Mouse (Mus musculus) ES-E14 (cell line): ENCODE data around the gene Nol4l. TPM values are rescaled to one million over a fixed set of nuclear protein-coding genes. Genes with fewer than 3 reads are reported as not detected.

Experiments used
- DNase-seq: peaks from one replicate; pipeline ENCODE4 v3.0.0-alpha.2; 2013; ENCODE audit warnings: low read depth, low spot score
- H3K27ac ChIP-seq: 2 replicates; pipeline ENCODE4 v1.5.1; 2012; ENCODE audit warnings: low read depth, mild to moderate bottlenecking, low read length, moderate library complexity, mixed read lengths; ENCODE audit not compliant: poor library complexity, insufficient read depth, severe bottlenecking
- H3K36me3 ChIP-seq: 2 replicates; pipeline ENCODE4 v1.6.1; 2012; ENCODE audit warnings: mild to moderate bottlenecking, low read length, moderate library complexity, mixed read lengths; ENCODE audit not compliant: control insufficient read depth, poor library complexity, insufficient read depth, severe bottlenecking
- H3K4me1 ChIP-seq, 2 experiments: fragments of 150-350 bp in 1 of 2; sonication (generic) in 1 of 2; 2 replicates each; pipeline ENCODE4 v1.6.1; 2012; ENCODE audit warnings: low read length in 2 of 2, mild to moderate bottlenecking in 1 of 2, mixed read lengths in 1 of 2; ENCODE audit not compliant: control insufficient read depth in 2 of 2, insufficient read depth in 2 of 2, poor library complexity in 1 of 2
- H3K4me3 ChIP-seq, 2 experiments: fragments of 150-350 bp in 1 of 2; sonication (generic) in 1 of 2; 2 replicates each; pipeline ENCODE4 v1.5.1; 2012; ENCODE audit warnings: low read length in 2 of 2, low read depth in 1 of 2, mild to moderate bottlenecking in 1 of 2, mixed read lengths in 1 of 2; ENCODE audit not compliant: insufficient read depth in 1 of 2, poor library complexity in 1 of 2, severe bottlenecking in 1 of 2
- H3K9ac ChIP-seq: 2 replicates; pipeline ENCODE4 v1.6.1; 2012; ENCODE audit warnings: low read depth, mild to moderate bottlenecking, low read length, mixed read lengths; ENCODE audit not compliant: poor library complexity, insufficient read depth, severe bottlenecking
- H3K9me3 ChIP-seq: fragments of 150-350 bp; sonication (generic); 2 replicates; pipeline ENCODE4 v1.6.1; 2012; ENCODE audit warnings: low read depth, mild to moderate bottlenecking, low read length; ENCODE audit not compliant: control insufficient read depth, insufficient read depth
- CHD2 ChIP-seq: IDR thresholded peaks from 2 replicates; pipeline ENCODE4 v1.6.1; 2014; ENCODE audit warnings: mild to moderate bottlenecking, low read depth, low read length, inconsistent platforms
- HCFC1 ChIP-seq: IDR thresholded peaks from 2 replicates; pipeline ENCODE4 v1.6.1; 2012; ENCODE audit warnings: low read length, inconsistent platforms, borderline replicate concordance; ENCODE audit not compliant: insufficient read depth
- MAFK ChIP-seq: IDR thresholded peaks from 2 replicates; pipeline ENCODE4 v1.6.1; 2014; ENCODE audit warnings: mild to moderate bottlenecking, low read depth, low read length, inconsistent platforms; ENCODE audit not compliant: insufficient read depth
- ZC3H11A ChIP-seq: IDR thresholded peaks from 2 replicates; pipeline ENCODE4 v1.6.1; 2012; ENCODE audit warnings: low read depth, mild to moderate bottlenecking, inconsistent platforms, low read length, borderline replicate concordance
- ZNF384 ChIP-seq: IDR thresholded peaks from 2 replicates; pipeline ENCODE4 v1.6.1; 2012; ENCODE audit warnings: low read depth, low read length, inconsistent platforms
- in situ Hi-C, 2 experiments: fragments of 600-800 bp; cut with MboI; formaldehyde crosslinking; loops; one replicate each; pipeline ENCODE4 v1.15.1; 2025; ENCODE audit warnings: low sequenced_read_pairs in 2 of 2, inconsistent platforms in 1 of 2; ENCODE audit not compliant: unreplicated experiment in 2 of 2
- total RNA-seq: library from RNA; depleted of rRNA; stranded (reverse); fragments of 300-350 nt; gene quantifications from 2 replicates; pipeline ENCODE4 v1.2.3, GENCODE M21; 2012

The Nol4l gene
- total RNA-seq, 1 experiment: 3.8 TPM

GRCm38 (mm10) chr2:153417841-153418240 lies 111.9 kb downstream of the Nol4l start:
- Histone ChIP-seq H3K27ac (no peak overlapping the region), H3K4me3 (no peak overlapping the region), H3K36me3 (peaks cover 13% of the 10 kb centered on the region; the same call in 1 of the 2 replicates), H3K9me3 (no peaks in the 10 kb centered on the region), H3K4me1 (peaks cover 0 to 13% of the 10 kb centered on the region in 2 experiments; a peak in 1 of 4 replicates), H3K9ac (no peak overlapping the region)
- no peak for DNase-seq
- no peak for TF ChIP-seq HCFC1
- no peak for TF ChIP-seq CHD2
- no peak for TF ChIP-seq ZNF384
- no peak for TF ChIP-seq MAFK
- TF ChIP-seq ZC3H11A: no peak
- in situ Hi-C loops: no loop called here

GRCm38 (mm10) chr2:153414607-153415006 lies 115.2 kb downstream of the Nol4l start:
- no peak overlapping the region for H3K4me3 ChIP-seq
- no peak overlapping the region for H3K9ac ChIP-seq
- TF ChIP-seq CHD2 (no peak), ZC3H11A (peak; percentile 45; the same call in 1 of the 2 replicates)
- H3K27ac ChIP-seq: no peak overlapping the region
- no peaks in the 10 kb centered on the region for H3K9me3 ChIP-seq
- in situ Hi-C loops: no loop called here
- peaks cover 18% of the 10 kb centered on the region; the same call in 1 of the 2 replicates for H3K36me3 ChIP-seq
- H3K4me1 ChIP-seq: 0 out of 4 replicates have a peak, but pooled peaks cover 0 to 2% of the 10 kb centered on the region in 2 experiments
- DNase-seq: no peak

GRCm38 (mm10) chr2:153412563-153412962 lies 117.2 kb downstream of the Nol4l start:
- H3K9ac ChIP-seq: no peak overlapping the region
- TF ChIP-seq MAFK (no peak), HCFC1 (no peak), ZNF384 (no peak)
- H3K4me1 ChIP-seq: 0 out of 4 replicates have a peak, but pooled peaks cover 0 to 2% of the 10 kb centered on the region in 2 experiments
- in situ Hi-C loops: no loop called here
- H3K9me3 ChIP-seq: no peaks in the 10 kb centered on the region
- H3K27ac ChIP-seq: no peak overlapping the region
- H3K4me3 ChIP-seq: no peak overlapping the region
- H3K36me3 ChIP-seq: peaks cover 15% of the 10 kb centered on the region; the same call in 1 of the 2 replicates
- no peak for DNase-seq

- H3K9me3 ChIP-seq: no peaks in the 10 kb centered on the region
- no peak for DNase-seq
- H3K4me1 ChIP-seq: 0 out of 4 replicates have a peak, but pooled peaks cover 0 to 2% of the 10 kb centered on the region in 2 experiments
- H3K36me3 ChIP-seq: peaks cover 8% of the 10 kb centered on the region; the same call in 1 of the 2 replicates
- H3K9ac ChIP-seq: no peak overlapping the region
- TF ChIP-seq ZC3H11A: no peak
- no peak for TF ChIP-seq HCFC1
- no peak for TF ChIP-seq ZNF384
- TF ChIP-seq CHD2: no peak
- no peak for TF ChIP-seq MAFK
- no peak overlapping the region for H3K4me3 ChIP-seq
- H3K27ac ChIP-seq: no peak overlapping the region
- in situ Hi-C loops: no loop called here
Observed at GRCm38 (mm10) chr2:153411557-153411956, 118.2 kb downstream of the Nol4l start.

GRCm38 (mm10) chr2:153408971-153409370 lies 120.8 kb downstream of the Nol4l start:
- Histone ChIP-seq H3K9me3 (no peaks in the 10 kb centered on the region), H3K36me3 (peaks cover 6% of the 10 kb centered on the region; the same call in 1 of the 2 replicates), H3K27ac (no peak overlapping the region), H3K4me3 (no peak overlapping the region), H3K9ac (no peak overlapping the region), H3K4me1 (0 out of 4 replicates have a peak, but pooled peaks cover 0 to 2% of the 10 kb centered on the region in 2 experiments)
- no peak for DNase-seq
- TF ChIP-seq ZNF384 (no peak), MAFK (no peak), ZC3H11A (no peak), CHD2 (no peak), HCFC1 (no peak)
- in situ Hi-C loops: no loop called here
